Mouse (Mus musculus): ENCODE data around the gene Tes. TPM values are rescaled to one million over a fixed set of nuclear protein-coding genes. Genes with fewer than 3 reads are reported as not detected.

The Tes gene
- total RNA-seq, 2 experiments from 2014 or later = 2.7 to 2.8 TPM

DNA sequence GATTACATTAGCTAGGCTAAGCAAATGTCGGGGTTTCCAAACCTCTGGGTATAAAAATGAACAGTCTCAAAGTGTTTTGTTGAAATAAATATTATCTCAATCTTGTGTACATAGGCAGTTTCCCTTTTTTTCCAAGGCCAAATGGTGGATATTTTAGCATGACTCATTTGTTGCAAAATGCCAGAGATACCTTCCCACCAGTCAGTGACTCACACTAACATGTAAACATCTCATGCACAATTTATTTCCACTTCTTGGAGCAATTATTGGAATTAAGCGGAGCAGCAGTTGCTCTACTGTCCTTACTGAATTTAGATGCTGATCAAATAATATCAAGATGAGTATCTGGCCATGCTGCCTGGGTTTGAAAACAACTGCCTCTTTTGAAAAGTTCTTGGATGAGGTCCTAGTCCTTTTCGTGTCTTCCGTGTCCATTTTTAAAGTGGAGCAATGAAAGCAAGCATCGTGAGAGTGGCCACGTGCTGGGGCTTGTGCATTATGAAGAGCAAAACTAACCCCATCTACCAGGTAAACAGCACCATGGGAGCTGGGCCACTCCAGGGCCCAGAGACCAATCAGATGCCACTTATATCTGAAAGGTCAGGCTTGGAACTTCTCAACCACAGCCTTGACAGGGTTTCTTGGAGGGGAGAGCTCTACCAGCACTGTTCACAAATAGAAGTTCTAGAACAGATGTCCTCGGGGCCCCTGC, 54.7 kb downstream of the Tes start:
- intact Hi-C loops (cut with DNase I; ENCODE audit: low total_unique reads) = no loop called here

DNA sequence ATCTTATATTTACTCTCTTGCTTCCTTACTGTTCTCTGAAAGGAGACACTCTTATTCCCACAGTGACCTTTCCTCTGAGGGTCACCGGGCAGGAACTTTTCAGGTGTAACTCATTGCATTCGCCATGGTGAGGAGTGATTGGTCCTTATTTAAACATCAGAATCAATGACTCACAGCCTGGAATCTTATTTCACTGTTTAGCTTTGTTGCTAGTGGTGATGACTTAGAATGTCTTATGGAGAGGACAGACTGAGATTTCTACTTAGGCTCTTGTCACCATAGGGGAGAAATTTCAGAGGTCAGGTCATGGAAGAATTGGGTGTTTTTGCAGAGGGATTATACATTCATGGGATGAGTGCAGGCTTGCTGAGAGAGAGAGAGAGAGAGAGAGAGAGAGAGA, 75.1 kb downstream of the Tes start:
- no peak for DNase-seq
- intact Hi-C loops (cut with DNase I; ENCODE audit: low total_unique reads) = no loop called here

More for the DNA sequence above, 54.7 kb downstream of the Tes start:
- no peak for DNase-seq

DNA sequence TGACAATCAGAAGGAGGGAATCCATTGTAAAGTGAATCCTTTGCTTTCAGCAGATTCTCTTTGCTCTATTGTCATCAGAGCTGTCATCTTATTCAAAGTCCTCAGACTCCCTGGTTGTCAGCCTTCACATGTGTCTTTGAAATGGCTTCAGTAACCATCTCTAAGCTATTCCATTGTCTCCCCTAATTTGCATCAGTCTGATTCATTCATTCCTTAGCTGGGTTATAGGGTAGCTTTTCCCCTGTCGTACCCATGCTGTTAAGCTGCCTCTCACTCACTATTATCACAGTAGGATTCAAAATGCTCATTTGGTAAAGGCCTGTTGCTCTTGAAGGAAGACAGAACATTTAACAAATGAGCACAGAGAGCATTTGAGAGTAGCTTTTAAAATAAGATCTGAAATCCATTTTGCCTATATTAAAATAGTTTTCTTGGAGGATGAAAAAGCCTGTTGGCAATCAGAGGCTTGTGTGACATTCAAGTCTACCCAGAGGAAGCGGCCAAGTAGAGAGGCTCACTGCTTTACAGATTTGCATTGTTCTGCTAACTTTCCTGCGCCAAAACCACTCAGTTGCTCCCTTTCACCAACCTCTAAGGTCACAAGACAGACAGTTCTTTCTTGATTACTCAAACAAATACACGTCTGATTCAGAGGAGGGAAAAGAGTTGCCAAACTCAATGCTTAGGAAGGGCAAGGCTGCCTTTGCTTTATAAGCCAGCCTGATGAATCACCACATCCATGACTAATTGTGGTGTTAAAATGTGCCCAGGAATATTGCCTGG, 77.8 kb downstream of the Tes start:
- intact Hi-C loops (cut with DNase I; ENCODE audit: low total_unique reads) = no loop called here
- DNase-seq = no peak

DNA sequence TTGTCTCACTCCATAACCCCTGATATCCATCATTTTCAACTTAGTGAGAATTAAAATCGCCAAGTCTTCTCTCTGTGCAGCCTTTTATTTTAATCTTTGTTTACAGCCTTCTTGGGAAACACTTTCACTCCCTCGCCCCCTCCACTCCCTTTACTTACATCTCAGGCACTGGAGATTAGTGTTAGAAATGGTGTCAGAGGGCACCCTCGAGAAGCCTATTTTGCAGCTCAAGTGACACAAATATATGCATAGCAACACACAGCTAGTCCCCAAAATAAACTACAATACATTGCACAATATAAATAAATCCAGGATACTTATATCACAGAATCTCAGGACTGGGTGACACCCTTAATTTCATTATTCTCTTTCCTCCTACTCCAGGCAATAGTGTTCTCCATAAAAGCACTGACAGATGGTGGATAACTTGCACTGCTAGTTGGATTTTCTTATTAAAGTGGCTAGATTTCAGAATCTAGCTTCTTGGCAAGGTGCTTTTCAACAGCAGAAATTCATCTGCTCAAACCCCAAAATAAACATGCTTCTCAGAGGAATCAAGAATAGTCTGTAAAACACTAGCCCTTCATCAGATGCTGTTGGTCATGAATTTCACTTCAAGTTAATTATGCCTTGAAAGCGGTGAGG, 86.2 kb downstream of the Tes start:
- intact Hi-C loops (cut with DNase I; ENCODE audit: low total_unique reads) = no loop called here
- DNase-seq = no peak

DNA sequence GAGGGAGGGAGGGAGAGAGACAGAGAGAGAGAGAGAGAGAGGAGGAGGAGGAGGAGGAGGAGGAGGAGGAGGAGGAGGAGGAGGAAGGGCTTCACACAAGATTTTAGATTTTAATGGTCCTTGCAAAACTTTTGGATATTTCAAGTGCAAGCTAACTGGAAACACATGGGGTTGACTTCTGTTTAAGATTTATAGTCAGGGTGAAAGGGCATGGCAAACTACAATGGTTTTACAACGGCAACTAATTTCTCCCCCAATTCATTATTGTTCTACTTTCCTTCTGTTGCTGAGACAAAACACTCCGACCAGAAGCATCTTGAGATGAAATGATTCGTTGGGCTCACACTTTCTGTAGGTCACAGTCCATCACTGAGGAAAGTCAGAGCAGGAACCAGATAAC, 87.6 kb downstream of the Tes start:
- intact Hi-C loops (cut with DNase I; ENCODE audit: low total_unique reads) = no loop called here
- no peak for DNase-seq

Other genes with a start within 250 kb of the Tes start
- under 1 TPM; 0.18 to 0.25 TPM for gene Tfec, start 166.7 kb upstream of the Tes start, total RNA-seq (2021)
- 10 to 100 TPM; 30.1 to 32.7 TPM for gene Cav2, start 216.0 kb downstream of the Tes start, total RNA-seq (2021)
- 100 to 1,000 TPM; 282 to 302 TPM for gene Cav1, start 241.2 kb downstream of the Tes start, total RNA-seq (2021)

Data from gastrocnemius, postnatal 14 days (tissue).